Mouse (Mus musculus) spleen, postnatal 0 days (tissue): ENCODE results near the gene Zfp963. TPM values are rescaled to one million over a fixed set of nuclear protein-coding genes. Genes with fewer than 3 reads are reported as not detected.

Source experiments
- polyA plus RNA-seq: library from polyadenylated mRNA; unstranded; fragments of >200 nt; fragmentation: Nextera tagmentation; extraction: Ambion mirVana; gene quantifications from 2 replicates; pipeline ENCODE4 v1.2.1, GENCODE M21; 2015

Zfp963 gene
- polyA plus RNA-seq: 2.8 and 3.4 TPM in 2 replicates

DNA sequence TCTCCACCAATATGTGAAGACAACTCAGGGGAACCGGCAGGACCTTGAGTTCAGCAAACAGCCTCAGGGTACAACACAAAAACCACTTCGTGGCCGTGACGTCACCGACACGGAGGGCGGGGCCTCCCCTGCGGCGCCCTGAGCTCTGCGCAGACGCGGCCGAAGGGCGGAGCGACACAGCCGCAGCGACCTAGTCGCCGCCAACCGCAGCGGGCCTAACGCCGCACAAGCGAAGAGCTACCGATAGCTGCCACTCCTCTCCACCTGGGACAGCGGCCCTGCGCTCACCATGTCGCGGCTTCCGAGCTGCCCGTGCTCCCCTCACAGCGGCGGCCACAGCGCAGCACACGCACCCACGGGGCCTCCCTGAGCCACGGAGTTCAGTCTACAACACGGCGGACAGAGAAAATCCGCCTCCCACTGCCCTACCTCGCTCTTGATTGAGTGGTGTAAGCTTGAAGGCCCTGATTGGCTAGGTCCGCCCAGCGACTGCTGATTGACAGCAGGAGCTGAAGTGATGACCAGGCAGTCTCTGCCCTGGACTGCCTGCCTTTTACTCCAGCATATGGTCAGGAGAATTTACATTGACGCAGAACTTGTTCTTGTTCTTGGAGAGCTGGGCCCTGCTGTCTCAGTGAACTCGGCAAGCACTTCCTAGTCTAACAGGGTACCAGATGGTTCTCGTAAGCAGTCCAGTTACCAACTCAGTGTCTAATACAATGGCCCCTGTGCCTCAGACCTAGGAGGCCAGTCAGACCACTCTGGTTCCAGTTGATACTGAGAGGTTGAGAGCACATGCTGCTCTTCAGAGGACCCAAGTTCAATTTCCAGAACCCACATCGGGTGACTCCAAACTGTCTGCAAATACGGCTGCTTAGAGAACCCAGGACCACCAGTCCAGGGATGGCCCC, at the start of gene Zfp963:
Gene Zfp963 (minus strand): TSS at position 427 of the 911 bp plus-strand sequence.

DNA sequence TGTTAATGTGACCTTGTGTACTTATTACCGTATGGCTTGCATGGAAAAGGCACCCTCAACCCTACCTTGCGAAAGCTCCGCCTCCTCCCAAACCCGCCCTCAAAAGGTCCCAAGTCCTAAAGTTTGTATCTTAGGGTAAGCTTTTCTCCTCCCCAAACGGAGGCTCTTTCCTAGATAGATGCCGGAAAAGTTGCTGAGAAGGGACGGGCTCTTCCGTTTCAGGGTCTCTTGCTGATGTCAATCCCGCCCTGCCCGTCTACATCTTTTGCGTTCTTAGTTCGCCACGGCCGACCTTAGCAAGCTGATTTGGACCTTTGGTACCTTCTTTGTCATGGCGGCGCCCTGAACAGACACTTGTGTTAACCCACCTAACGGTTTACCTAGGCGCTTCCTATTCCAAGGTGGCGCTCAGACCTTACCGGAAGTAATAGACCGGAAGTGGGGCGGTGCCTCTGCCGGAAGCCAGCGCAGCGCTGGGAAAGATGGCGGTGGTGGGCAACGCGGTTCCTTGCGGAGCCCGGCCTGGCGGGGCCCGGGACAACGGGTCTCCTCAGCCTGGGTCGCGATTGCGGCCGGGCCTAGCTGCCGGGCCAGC, 41.1 kb upstream of the Zfp963 start, which contains the start of the genes Atp13a1 and Zfp866:
Gene Atp13a1 (plus strand): TSS at position 391 of the 595 bp plus-strand sequence.
Gene Zfp866 (minus strand): TSS at position 406 of the 595 bp plus-strand sequence.

DNA sequence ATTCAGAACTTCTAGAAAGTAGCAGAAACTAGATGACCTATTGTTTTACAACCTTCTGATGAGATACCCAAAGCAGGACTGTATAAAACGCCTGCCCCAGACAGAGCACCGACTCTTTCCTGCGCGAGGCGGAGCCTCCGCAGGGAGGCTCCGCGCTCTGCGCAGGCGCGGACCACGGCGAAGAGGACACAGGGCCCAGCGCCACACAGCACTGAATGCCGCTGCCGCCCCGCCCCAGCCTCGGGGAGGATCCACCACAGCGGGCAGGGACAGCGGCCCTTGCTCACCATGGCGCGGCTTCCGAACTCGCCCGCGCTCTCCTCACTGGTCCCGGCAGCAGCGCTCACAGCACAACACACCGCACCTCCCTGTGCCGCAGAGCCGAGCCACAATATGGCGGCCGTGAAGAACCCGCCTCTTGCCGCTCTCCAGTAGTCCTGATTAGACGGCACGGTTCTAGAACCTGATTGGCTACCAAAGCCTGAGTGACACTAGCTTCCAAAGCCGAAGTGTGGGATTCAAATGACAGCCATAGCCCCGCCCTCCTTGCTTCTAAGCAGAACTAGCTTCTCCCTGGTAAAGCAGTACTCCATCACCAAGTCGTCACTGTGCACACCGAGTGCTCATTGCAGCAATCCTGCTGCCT, 24.9 kb upstream of the Zfp963 start, which contains the start of gene Gm20422:
Gene Gm20422 (minus strand): TSS at position 384 of the 646 bp plus-strand sequence.

DNA sequence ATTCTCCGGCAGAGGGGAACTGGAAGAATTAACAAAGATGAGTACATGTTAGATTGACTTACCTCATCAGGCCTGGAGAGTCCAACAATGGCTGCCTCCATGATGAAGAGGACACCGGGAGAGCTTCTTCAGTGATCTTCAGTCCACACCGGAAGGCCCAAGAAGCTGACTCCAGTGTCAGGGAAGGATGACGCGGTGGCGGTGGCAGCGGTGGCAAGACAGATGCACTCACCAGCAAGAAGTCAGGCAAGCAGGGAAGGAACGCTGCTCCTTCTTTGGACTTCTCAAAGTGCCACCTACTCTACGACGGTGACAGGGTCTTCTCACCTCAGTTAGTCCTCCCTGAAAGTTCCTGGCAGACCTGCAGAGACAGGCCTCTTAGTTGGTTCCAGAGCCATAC, 39.1 kb downstream of the Zfp963 start, which contains the start of gene Zfp869:
Gene Zfp869 (minus strand): TSS at position 101 of the 400 bp plus-strand sequence.

Other genes starting within 250 kb of the Zfp963 start
- gene Gm7697, start 227.0 kb downstream of the Zfp963 start, polyA plus RNA-seq: not detected in 2 replicates
- 9.2 and 9.7 TPM in 2 replicates for gene Zfp868, start 124.4 kb downstream of the Zfp963 start, polyA plus RNA-seq
- 0.26 and 0.49 TPM in 2 replicates for gene Zfp964, start 95.5 kb downstream of the Zfp963 start, polyA plus RNA-seq
- 11.7 and 12.9 TPM in 2 replicates for gene Zfp869, start 39.2 kb downstream of the Zfp963 start, polyA plus RNA-seq
- gene Gm20422, start 24.9 kb upstream of the Zfp963 start, polyA plus RNA-seq: 0.56 and 1.1 TPM in 2 replicates
- 17.5 and 20.8 TPM in 2 replicates for gene Atp13a1, start 41.2 kb upstream of the Zfp963 start, polyA plus RNA-seq
- gene Zfp866, start 41.2 kb upstream of the Zfp963 start, polyA plus RNA-seq: 10.3 and 11.5 TPM in 2 replicates
- gene Gmip, start 58.7 kb upstream of the Zfp963 start, polyA plus RNA-seq: 15.3 and 23.6 TPM in 2 replicates
- 0.11 and 0.17 TPM in 2 replicates for gene Lpar2, start 72.5 kb upstream of the Zfp963 start, polyA plus RNA-seq
- 9.5 and 13.5 TPM in 2 replicates for gene Pbx4, start 82.5 kb upstream of the Zfp963 start, polyA plus RNA-seq
- gene Cilp2, start 137.7 kb upstream of the Zfp963 start, polyA plus RNA-seq: 0.13 and 0.30 TPM in 2 replicates
- gene Tssk6, start 152.2 kb upstream of the Zfp963 start, polyA plus RNA-seq: 3.7 and 4.8 TPM in 2 replicates
- gene Ndufa13, start 152.6 kb upstream of the Zfp963 start, polyA plus RNA-seq: 112 TPM in 2 replicates
- gene Yjefn3, start 152.7 kb upstream of the Zfp963 start, polyA plus RNA-seq: 0.34 and 1.4 TPM in 2 replicates
- 33.0 and 33.7 TPM in 2 replicates for gene Gatad2a, start 246.4 kb upstream of the Zfp963 start, polyA plus RNA-seq